Mouse (Mus musculus) macrophage (primary cell): ENCODE measurements around the gene Tmem117. TPM values are rescaled to one million over a fixed set of nuclear protein-coding genes. Genes with fewer than 3 reads are reported as not detected.

Source experiments
- H3K27ac ChIP-seq: fragments of 350-480 bp; formaldehyde crosslinking; 2 replicates; pipeline ENCODE4 v1.9.0; 2021
- H3K36me3 ChIP-seq: fragments of 350-480 bp; formaldehyde crosslinking; 2 replicates; pipeline ENCODE4 v1.9.0; 2021; ENCODE audit errors: inconsistent target
- H3K4me3 ChIP-seq: fragments of 350-480 bp; formaldehyde crosslinking; 2 replicates; pipeline ENCODE4 v1.9.0; 2021; ENCODE audit errors: inconsistent target
- H3K79me2 ChIP-seq: fragments of 350-480 bp; formaldehyde crosslinking; 2 replicates; pipeline ENCODE4 v1.9.0; 2021; ENCODE audit errors: inconsistent target
- WGBS: methylation state at CpG from one replicate; pipeline ENCODE4 v1.1.7; 2026; ENCODE audit warnings: inconsistent platforms; ENCODE audit not compliant: missing documents; 5-methylcytosine and 5-hydroxymethylcytosine counted together
- polyA plus RNA-seq: library from polyadenylated mRNA; stranded (reverse); fragments of 250-400 nt; gene quantifications from 3 replicates; pipeline ENCODE4 v1.2.4, GENCODE M21; 2018; ENCODE audit warnings: inconsistent platforms

The Tmem117 gene
- polyA plus RNA-seq, 1 experiment from 2014 or later: 0.11 TPM

DNA sequence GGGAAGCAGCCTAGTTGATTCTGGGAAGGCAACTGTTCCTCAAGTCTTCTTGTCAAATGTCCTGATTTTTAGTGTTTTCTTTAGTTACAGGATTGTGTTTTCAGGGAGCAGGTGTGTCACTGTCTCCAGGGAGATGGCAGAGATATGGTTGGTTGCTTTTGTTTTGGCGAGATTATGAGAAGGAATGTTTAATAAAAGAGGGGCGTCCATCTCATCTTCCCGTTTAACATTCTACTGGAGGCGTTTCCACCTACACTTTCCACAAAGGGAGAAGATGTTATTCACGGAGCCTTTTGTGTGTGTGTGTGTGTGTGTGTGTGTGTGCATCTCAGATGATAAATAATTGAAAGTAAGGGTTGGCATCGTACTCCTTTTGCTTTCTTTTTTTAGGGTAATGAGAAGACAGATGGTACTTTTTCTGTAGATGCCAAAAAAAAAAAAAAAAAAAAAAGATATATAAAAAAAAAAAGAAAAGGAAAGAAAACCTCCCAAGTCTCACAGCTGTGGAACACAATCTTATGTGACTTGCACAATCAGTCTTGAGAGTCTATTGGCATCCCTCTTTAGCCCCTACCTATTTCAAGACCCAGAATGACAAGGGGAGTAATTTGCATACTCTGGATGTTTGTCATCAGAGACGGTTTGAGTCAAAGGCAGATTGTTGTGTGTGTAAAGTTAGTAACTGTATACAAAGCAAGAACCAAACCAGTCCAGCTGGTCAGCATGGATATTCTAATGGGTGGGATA, 142.0 kb downstream of the Tmem117 start:
- Histone ChIP-seq H3K79me2 (no peaks in the 10 kb centered on the region), H3K4me3 (no peak overlapping the region), H3K36me3 (no peaks in the 10 kb centered on the region), H3K27ac (no peak overlapping the region)
- WGBS: 85% methylated on average over 3 of the region's 7 CpGs

DNA sequence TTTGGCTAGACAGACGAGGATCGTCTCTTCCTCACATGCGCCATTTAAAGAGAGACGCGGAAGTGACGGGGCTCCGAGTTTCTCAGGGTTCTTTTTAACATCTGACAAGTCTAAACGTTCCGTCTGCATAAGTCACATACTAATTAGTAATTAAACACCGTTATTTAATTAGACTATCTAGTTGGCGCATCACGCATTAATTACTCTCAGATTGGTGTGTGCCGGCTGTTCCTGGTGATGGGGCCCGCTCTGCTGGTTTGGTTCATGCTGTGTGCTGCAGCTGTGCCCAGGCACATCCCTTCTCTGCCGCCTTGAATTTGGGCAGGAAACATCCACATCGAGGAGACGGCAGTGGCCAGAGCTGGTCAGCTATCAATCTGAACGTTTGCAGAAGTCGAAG, 142.7 kb downstream of the Tmem117 start:
- no peak overlapping the region for H3K4me3 ChIP-seq
- no peak overlapping the region for H3K27ac ChIP-seq
- WGBS: 90% methylated on average over 19 of the region's 19 CpGs
- no peaks in the 10 kb centered on the region for H3K79me2 ChIP-seq
- no peaks in the 10 kb centered on the region for H3K36me3 ChIP-seq

DNA sequence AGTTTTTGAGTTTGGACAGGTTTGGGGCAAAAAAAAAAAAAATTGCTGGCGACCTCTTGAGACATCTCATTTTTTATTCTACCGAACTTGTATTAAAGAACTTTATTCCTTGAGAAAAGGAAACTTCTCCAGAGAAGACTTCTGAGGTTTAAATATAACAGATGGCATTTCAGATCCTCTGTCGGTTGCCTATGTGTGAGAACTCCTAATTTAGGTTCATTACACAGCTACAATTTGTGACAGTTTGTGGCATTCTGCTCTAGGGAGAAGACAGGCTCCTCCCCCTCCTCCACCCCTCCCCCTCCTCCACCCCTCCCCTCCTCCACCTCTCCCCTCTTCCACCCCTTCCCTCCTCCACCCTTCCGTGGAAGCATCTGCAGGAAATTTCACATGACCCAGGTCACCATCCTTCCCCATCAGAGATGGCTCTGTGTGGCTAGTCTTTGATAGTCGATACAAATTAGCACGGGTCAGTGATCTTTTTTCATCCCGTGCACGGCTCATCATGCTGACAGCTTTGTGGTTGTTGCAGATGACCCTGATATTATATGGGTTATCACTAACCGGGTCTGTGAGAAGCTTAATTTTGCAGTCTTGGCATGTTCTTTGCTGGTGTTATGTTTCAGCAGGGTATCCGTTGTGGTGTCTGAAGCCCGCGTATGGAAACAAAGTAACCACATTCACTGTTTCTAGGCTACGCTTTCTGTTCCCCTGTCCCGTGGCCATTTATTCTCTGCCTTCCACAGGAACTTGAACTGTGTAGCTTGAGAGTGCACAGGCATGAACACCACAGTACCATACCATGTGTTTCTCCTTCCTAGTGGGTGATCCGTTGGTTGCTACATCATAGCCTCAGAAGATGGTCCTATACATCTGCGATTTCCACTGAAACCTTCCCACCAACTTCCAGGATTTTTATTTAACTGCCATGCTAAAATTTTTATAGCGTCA, 147.4 kb downstream of the Tmem117 start:
- Histone ChIP-seq H3K36me3 (no peaks in the 10 kb centered on the region), H3K27ac (no peak overlapping the region), H3K4me3 (no peak overlapping the region), H3K79me2 (no peaks in the 10 kb centered on the region)
- 84% methylated on average over 17 of the region's 17 CpGs for WGBS

DNA sequence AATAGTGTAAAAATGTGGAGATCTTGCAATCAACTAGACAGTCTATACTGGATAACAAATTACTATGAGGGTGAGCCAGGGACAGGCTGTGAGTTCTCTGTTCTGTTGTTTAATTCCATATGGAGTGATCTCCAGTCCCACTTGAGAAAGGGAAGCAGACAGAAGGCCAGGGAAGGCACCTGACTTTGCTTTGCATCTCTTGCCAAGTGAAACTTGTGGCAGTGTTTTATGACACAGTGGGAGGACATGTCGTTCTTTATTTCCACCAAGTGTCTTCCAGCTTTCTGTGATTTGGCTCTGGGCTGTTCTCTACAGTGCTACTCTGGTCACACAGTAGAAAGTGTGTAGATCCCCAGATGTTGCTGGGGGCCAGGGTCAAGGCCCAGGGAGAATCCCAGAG, 152.5 kb downstream of the Tmem117 start:
- Histone ChIP-seq H3K79me2 (no peaks in the 10 kb centered on the region), H3K4me3 (no peak overlapping the region), H3K36me3 (no peaks in the 10 kb centered on the region), H3K27ac (no peak overlapping the region)
- WGBS: 88% methylated on average over 1 of the region's 1 CpGs

DNA sequence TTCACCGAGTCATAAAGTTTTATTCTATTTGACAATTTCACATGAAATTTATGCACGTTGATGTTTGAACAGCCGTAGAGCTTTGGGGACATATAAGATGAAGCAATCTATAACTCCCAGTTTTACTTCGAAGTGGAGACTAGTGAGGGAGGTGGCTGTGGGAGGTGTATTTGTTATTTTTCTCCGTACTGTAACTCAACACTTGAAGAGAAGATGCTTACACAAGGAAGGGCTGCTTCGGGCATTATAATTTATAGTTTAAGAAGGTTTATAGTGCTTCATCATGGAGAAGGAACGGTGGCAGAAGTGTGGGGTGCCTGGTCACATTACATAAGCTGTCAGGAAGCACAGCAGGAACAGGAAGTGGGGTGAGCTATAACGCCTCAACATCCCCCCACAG, 164.4 kb downstream of the Tmem117 start:
- Histone ChIP-seq H3K79me2 (no peaks in the 10 kb centered on the region), H3K36me3 (no peaks in the 10 kb centered on the region), H3K4me3 (no peak overlapping the region), H3K27ac (no peak overlapping the region)
- 69% methylated on average over 7 of the region's 8 CpGs for whole genome bisulfite sequencing

DNA sequence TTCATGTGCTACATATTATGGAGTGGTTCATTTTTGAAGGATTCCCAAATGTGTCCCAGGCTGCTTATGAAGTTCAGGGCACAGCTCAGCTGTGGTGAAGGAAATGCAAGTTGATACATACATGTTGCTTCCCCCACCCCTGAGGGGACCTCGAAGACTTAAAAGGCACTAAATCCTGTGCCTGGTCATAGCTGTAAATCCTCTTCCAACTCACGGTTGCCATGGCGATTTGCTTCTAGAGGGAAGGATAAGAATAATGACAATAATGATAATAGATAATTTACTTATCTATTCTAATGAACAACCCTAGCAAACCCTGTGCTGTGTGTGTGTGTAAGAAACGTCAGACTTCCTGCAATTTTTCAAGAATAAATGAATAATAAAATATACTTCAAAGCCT, 166.5 kb downstream of the Tmem117 start:
- WGBS: 89% methylated on average over 4 of the region's 4 CpGs

DNA sequence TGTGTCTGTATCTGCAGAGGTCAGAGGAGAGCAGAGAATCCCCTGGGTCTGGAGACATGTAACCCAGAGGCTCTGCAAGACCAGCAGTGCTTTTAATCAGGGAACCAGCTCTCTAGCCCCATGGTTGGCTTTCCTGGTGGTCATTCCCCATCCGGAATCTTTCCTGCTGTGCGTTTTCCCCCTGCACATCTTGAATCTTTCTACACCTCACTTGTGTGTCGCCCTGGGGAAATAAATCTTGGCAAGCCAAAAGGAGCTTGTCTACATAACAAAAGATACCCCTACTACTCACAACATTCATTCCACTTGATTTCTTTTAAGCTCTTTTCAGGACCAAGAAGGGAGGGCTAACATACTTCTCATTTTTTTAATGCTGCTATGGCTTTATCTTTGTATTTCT, 169.2 kb downstream of the Tmem117 start:
- Histone ChIP-seq H3K27ac (no peak overlapping the region), H3K4me3 (no peak overlapping the region), H3K79me2 (no peaks in the 10 kb centered on the region), H3K36me3 (no peaks in the 10 kb centered on the region)
- 62% methylated on average over 3 of the region's 3 CpGs for WGBS

More for the DNA sequence above, 166.5 kb downstream of the Tmem117 start:
- Histone ChIP-seq H3K79me2 (no peaks in the 10 kb centered on the region), H3K36me3 (no peaks in the 10 kb centered on the region), H3K4me3 (no peak overlapping the region), H3K27ac (no peak overlapping the region)

DNA sequence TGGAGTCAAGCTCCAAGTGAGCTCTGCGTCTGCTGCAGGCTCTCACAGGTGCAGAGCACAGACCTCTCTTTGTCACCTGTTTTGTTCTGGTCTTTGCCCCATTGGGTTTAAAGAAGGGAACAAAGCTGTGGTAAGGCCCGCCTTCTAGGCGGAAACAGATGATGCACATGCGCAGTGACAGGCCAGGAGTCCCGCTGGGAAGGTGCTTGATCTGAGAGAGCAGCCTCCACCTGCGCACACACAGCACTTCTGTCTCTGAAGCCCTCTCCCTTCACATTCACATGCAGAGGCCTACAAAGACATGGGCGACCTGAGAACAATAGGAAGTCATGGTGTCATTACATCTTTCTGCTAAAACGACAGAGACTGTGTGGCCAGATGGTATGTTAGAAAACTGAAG, 172.4 kb downstream of the Tmem117 start:
- Histone ChIP-seq H3K36me3 (no peaks in the 10 kb centered on the region), H3K4me3 (no peak overlapping the region), H3K79me2 (no peaks in the 10 kb centered on the region), H3K27ac (no peak overlapping the region)
- WGBS: 82% methylated on average over 8 of the region's 8 CpGs

DNA sequence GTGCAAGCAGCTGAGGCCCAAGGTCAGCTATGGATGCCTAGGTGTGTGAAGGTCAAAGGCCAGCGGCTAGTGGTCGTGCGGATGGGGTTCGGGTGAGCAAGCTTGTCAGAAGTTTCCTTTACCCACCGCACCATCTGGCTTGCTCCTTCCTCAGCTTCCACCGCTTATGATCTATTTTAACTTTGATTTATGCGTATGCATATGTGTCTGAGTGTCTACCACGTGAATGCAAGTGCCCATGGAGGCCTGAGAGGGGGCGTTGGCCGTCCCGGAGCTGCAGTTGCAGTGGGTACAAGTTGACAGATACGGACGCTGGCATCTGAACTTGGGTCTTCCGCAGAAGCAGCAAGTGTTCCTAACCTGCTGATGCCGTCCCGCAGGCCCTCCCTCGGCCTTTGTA, 173.8 kb downstream of the Tmem117 start:
- H3K79me2 ChIP-seq: no peaks in the 10 kb centered on the region
- H3K36me3 ChIP-seq: no peaks in the 10 kb centered on the region
- H3K4me3 ChIP-seq: no peak overlapping the region
- WGBS: 82% methylated on average over 15 of the region's 17 CpGs
- no peak overlapping the region for H3K27ac ChIP-seq

DNA sequence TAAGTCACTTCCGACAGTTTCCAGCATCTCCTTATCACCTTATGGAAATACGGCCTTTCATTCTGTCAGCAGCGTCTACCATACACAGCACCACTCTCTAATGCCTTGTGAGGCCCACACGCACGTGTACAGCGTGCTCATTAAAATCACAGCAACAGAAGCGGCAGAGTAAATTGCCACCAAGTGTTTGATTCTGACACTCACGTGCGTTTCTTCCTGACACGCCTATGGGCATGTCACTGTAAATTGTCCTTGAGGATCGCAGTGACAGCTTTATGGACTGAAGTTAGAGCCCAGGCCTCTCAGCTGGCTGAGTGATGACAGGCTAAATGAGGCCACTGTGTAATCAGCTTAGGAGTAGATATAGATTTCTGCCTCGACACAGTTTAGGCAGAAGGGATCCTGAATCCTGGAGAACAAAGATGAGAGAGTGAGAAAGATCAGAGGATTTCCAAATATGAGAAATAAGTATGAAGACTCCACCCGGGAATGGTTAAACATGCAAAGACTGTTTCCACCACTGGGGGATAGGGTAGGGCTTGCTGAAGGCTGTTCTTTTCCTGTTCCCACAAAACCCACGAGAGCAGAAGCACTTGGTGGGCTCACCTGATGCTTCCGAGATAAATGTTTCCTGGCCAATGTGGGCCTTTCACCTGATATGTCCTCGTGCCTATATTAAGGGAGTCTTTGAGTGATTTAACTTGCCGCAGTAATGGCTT, 174.8 kb downstream of the Tmem117 start:
- no peaks in the 10 kb centered on the region for H3K79me2 ChIP-seq
- no peaks in the 10 kb centered on the region for H3K36me3 ChIP-seq
- H3K27ac ChIP-seq: no peak overlapping the region
- WGBS: 52% methylated on average over 17 of the region's 17 CpGs
- no peak overlapping the region for H3K4me3 ChIP-seq

DNA sequence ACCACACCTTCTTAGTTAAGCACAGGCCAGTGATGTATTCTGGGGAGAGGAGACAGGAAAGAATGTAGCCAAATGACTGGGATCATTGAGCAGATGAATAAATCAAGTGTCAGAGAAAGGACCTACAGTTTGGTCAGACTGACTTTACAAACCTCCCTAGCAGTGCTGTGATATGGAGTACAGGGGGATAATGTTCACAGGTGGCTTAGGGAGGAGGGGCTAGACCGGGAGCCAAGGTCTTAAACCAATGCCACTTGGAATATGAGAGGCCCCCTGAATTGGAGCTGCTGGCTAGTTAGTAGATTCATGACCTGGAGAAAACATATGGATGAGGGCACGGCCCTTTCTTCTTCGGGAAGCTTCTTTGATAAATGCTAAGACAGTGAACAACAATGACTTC, 177.0 kb downstream of the Tmem117 start:
- Histone ChIP-seq H3K79me2 (no peaks in the 10 kb centered on the region), H3K27ac (no peak overlapping the region), H3K36me3 (no peaks in the 10 kb centered on the region), H3K4me3 (no peak overlapping the region)
- 95% methylated on average over 3 of the region's 3 CpGs for whole genome bisulfite sequencing

DNA sequence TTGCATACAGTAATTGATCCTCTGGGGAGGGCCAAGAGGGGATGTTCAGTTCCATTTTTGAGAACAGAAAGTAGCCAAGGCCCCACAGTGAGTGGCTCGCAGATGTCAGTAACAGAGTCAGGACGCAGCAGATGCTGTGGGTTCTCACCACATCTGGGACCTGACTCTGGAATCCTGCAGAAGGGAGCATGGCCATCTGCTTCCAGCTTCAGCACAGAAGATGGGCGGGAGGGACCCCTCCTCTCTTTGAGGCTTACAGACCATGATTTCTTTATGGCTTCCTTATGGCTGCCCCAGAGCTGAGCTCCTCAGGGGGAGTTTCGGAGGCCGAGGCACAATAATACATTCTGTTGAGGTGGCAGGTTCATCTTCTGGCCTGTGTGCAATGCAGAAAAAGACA, 182.5 kb downstream of the Tmem117 start:
- Histone ChIP-seq H3K36me3 (no peaks in the 10 kb centered on the region), H3K27ac (no peak overlapping the region), H3K79me2 (no peaks in the 10 kb centered on the region), H3K4me3 (no peak overlapping the region)
- 63% methylated on average over 5 of the region's 5 CpGs for WGBS

DNA sequence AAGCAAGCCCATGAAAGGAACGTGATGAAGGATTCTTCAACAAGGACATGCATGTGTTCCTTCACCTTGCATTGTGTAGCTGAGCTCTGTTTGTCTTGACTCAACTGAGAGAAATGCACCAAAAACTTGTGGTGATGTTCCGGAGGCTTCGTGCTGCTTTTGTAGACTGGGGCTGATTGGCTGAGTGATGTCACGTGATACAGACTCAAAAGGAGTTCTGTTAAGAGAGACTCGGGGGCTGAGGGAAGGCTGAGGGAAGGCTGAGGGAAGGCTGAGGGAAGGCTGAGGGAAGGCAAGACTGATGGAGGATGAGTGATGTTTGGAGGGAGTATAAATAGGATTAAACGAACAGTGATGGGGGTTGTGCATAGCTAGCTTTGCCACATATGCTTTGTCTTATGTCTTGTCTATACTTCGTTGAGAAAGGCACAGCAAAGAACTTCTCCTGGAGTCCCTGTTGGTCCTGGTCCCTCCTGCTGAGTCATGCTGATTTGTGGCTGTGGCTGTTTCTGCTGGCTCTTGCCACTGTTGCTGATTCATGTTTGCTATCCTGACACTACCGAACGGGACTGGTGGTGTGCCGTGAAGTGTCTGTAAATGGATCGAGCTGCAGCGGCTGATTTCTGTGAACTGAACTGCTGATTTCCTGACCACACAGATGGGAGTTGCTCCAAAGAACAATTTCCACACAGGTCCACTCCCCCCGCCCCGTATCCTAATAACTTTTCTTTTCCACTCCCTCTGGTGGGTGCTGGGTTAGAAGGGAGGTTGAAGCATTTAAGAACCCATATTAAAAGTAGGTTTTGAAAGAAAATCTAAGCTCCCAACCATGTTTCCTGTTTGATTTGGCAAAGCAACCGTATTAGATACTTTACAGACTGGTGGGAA, 185.4 kb downstream of the Tmem117 start:
- Histone ChIP-seq H3K79me2 (no peaks in the 10 kb centered on the region), H3K36me3 (no peaks in the 10 kb centered on the region), H3K27ac (no peak overlapping the region), H3K4me3 (no peak overlapping the region)
- WGBS: 85% methylated on average over 14 of the region's 15 CpGs

DNA sequence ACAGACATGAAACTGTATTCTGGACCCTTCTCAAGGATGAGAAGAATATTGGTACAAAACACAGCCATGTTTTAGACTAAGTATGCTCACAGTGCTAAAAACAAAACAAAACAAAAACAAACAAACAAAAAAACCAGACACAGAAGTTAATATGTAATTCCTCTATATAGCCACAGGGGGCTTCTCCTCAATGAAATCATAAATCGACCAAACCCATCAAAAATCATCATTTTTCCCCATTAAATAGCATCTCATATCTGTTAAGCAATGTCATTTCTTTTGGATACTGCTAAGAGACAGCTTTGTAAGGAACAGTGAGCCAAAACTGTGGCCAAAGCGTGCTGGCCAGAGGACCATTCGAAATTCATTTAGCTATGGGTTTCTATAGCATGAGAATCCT, 206.6 kb downstream of the Tmem117 start:
- H3K36me3 ChIP-seq: no peaks in the 10 kb centered on the region
- 91% methylated on average over 3 of the region's 3 CpGs for WGBS
- H3K4me3 ChIP-seq: no peak overlapping the region
- H3K79me2 ChIP-seq: no peaks in the 10 kb centered on the region
- H3K27ac ChIP-seq: no peak overlapping the region
